Mouse (Mus musculus): ENCODE data around the gene Vsig10. TPM values are rescaled to one million over a fixed set of nuclear protein-coding genes. Genes with fewer than 3 reads are reported as not detected.
"Not testable (repeated sequence)": the region's sequence is repeated elsewhere in the genome, so short reads cannot be mapped to it uniquely, and the experiment has no call there.

Vsig10 gene
- total RNA-seq (2021), result 1 to 10 TPM; 1.9 to 3.1 TPM

- intact Hi-C loops (cut with DNase I), result no loop called here
- DNase-seq, result peak; percentile 40
Observed at GRCm38 (mm10) chr5:117318741-117319629, at the start of gene Vsig10. TSS of gene Vsig10 (plus strand) at chr5:117319083.

- no peak for DNase-seq
- intact Hi-C loops (cut with DNase I), result no loop called here
Observed at GRCm38 (mm10) chr5:117269395-117269794, 49.5 kb upstream of the Vsig10 start.

GRCm38 (mm10) chr5:117271945-117272344, 46.9 kb upstream of the Vsig10 start:
- intact Hi-C loops (cut with DNase I), result no loop called here

DNA sequence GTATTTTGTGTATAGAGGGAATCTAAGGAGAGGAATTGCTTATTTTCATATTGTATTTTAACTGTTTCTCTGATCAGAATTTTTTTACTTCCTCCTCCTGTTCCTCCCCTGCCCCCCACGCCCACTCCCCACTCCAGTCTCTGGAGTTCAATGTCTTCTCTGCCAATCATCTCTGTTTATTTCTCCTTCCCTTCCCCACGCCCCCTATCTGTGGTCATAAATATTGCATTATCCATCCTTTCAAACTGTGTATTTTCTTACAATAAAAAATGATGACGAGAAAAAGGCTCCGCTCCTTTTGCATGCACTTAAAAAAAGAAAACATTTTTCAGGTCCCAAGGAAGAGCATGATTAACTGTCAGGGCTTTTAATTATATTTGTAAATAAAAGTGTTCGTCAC, 44.1 kb upstream of the Vsig10 start:
- DNase-seq, result no peak
- intact Hi-C loops (cut with DNase I), result no loop called here

More at GRCm38 (mm10) chr5:117271945-117272344, 46.9 kb upstream of the Vsig10 start:
- no peak for DNase-seq

DNA sequence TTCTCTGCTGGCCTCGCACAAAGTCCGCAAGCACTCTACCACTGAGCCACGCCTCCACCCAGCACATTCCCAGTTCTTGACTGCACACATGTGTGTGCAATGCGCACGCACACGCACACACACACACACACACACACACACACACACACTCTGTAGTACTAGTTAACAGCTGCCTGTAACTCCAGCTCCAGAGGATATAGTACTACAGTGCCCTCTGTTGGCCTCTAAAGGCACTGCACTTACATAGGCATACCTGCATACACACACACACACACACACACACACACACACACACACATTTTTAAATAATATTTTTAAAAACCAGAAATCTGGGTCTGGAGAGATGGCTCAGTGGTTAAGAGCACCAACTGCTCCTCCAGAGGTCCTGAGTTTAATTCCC, 41.1 kb upstream of the Vsig10 start:
- DNase-seq, result no peak
- intact Hi-C loops (cut with DNase I), result no loop called here

- intact Hi-C loops (cut with DNase I), result no loop called here
- no peak for DNase-seq
Observed at GRCm38 (mm10) chr5:117278809-117279668, 39.8 kb upstream of the Vsig10 start.

DNA sequence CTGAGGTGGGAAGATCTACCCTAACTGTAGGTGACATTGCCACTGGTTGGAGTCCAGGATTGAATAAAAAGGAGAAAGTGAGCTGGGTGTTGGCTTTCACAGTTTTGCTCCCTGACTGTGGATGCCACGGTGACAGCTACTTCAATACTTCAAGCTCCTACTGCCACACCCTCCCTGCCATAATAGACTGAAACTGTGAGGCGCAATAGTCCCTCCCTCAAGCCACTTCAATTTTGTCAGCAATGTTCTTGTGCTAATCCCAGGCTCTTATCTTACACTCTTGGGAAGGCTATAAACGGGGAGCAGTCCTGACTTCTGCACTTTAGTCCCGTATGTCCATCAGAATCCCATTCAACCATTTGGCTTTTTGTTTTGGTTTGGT, 39.2 kb upstream of the Vsig10 start:
- no peak for DNase-seq
- intact Hi-C loops (cut with DNase I), result no loop called here

DNA sequence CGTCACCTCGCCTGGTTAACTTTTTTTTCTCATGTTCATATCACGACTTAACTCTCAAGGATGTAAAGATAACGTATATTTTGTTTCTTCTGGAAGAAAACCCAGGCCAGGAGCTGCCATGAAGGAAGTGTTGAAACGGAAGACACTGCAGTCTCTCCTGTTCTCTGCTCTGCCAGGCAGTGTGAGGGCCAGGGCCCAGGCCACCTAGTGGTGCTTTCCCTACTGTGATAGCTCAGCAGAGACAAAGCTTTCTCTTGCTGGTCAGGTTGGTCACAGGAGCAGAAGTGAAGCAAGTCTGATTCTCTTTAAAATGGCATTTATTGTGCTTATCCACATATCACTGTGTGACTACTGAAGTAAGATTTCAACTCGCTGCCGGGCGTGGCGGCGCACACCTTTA, 37.3 kb upstream of the Vsig10 start:
- DNase-seq, result no peak
- intact Hi-C loops (cut with DNase I), result no loop called here

DNA sequence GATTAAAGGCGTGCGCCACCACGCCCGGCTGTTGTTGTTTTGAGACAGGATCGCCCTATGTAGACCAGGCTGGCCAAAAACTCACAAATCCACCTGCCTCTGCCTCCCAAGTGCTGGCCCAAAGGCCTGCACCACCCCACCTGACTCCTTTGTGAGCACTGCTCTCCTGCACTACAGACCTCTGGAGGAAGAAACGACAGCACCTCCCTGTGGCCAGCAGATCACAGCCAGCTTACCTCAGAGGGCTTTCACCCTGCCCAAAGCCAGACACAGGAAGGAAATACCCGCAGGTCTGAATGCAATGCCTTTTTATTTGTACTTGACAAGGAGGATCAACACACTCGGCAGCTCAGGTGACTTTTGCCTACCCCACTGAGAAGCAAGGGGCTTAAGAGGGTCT, 36.5 kb upstream of the Vsig10 start:
- intact Hi-C loops (cut with DNase I), result no loop called here
- no peak for DNase-seq

DNA sequence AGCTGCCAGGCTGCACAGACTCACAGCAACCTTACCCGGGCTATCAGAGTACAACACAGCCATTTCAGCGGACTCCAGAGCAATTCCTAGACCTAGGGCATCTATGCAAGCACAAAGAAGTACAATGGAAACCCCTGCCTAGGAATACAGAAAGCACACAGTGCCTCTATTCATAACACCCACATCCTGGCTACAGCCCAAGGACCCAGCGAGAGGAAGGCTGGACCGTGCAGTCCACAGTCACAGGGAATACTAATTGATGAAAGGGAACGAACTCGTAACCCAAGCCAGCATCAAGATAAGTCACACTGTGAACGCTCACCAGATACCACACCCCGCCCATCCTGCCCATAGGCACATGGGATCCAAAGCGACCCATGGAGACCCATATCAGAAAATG, 34.9 kb upstream of the Vsig10 start:
- peak; percentile 47 for DNase-seq
- intact Hi-C loops (cut with DNase I), result no loop called here

- intact Hi-C loops (cut with DNase I), result no loop called here
- DNase-seq, result no peak
Observed at GRCm38 (mm10) chr5:117284682-117285081, 34.2 kb upstream of the Vsig10 start.

DNA sequence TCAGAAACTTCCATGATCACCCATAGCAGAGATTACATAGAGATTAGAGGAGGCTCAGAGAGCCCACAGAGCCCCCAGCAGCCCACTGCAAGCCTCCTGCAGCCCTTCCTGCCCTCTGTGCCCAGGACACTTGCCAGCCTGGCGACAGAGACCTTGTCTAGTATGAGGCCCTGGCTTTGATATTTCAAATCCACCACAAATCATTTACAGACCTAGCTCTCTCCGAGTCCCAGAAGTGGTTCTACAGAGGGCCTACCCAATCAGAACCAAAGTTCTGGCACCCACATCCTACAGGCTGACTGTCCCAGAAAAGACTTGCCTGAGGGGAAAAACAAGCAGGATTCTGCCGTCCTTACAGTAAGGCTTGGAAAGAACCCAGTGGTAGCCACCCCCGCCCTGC, 33.6 kb upstream of the Vsig10 start:
- intact Hi-C loops (cut with DNase I), result no loop called here
- no peak for DNase-seq

DNA sequence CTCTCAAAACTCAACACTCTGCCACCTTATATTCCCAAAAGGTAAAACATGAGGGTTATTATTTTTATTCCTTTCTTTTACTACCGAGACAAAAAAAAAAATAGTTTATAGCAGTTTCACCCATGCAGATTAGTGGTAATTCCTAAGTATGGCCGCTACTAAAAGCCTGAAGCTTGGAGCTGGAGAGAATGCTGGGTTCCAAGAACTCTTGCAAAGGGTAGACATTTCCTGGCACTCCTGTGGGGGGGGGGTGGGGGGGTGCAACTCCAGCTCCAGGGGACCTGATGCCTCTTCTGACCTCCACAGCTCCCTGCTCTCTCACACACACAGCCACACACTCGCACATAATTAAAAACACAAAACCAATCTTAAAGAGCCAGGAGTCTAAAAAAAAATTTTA, 32.6 kb upstream of the Vsig10 start:
- intact Hi-C loops (cut with DNase I), result no loop called here
- DNase-seq, result no peak

GRCm38 (mm10) chr5:117286831-117287822, 31.8 kb upstream of the Vsig10 start, which contains the start of gene Pebp1:
TSS of gene Pebp1 (minus strand) at chr5:117287625.
- intact Hi-C loops (cut with DNase I), result no loop called here
- DNase-seq, result peak; percentile 97

- DNase-seq, result no peak
- intact Hi-C loops (cut with DNase I), result no loop called here
Observed at GRCm38 (mm10) chr5:117289646-117290045, 29.2 kb upstream of the Vsig10 start.

GRCm38 (mm10) chr5:117290081-117290480, 28.8 kb upstream of the Vsig10 start:
- intact Hi-C loops (cut with DNase I), result no loop called here
- DNase-seq, result no peak

GRCm38 (mm10) chr5:117291312-117291711, 27.6 kb upstream of the Vsig10 start:
- no peak for DNase-seq
- intact Hi-C loops (cut with DNase I), result no loop called here

- intact Hi-C loops (cut with DNase I), result no loop called here
Observed at GRCm38 (mm10) chr5:117292547-117292946, 26.3 kb upstream of the Vsig10 start.

DNA sequence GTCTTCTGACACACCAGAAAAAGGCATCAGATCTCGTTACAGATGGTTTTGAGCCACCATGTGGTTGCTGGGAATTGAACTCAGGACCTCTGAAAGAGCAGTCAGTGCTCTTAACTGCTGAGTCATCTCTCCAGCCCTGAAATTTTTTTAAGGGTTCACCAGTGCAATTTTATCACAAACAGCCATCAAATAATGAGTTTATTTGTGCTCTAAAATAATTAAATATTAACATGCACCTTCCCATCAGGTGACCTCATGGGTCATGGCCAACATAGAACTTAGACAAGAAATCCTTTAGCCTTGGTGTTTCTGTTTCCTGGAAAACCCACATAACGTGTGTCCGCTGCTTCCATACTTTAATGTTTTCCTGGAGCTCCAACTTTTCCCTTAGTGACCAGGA, 25.1 kb upstream of the Vsig10 start:
- intact Hi-C loops (cut with DNase I); DNase-seq: not testable (repeated sequence)

More at GRCm38 (mm10) chr5:117292547-117292946, 26.3 kb upstream of the Vsig10 start:
- no peak for DNase-seq

- intact Hi-C loops (cut with DNase I), result no loop called here
Observed at GRCm38 (mm10) chr5:117295011-117295410, 23.9 kb upstream of the Vsig10 start.

More at GRCm38 (mm10) chr5:117295011-117295410, 23.9 kb upstream of the Vsig10 start:
- no peak for DNase-seq

Data from left cerebral cortex, postnatal 4 days (tissue).